Mouse (Mus musculus): ENCODE measurements around the gene 4933424G06Rik. TPM values are rescaled to one million over a fixed set of nuclear protein-coding genes. Genes with fewer than 3 reads are reported as not detected.

4933424G06Rik gene
- polyA plus RNA-seq, 1 experiment from 2014 or later: 0.51 TPM

GRCm38 (mm10) chr1:36759076-36759475 is 49.1 kb downstream of the 4933424G06Rik start:
- Histone ChIP-seq H3K4me1 (ENCODE audit: control insufficient read depth, insufficient read depth, low read length) (no peaks in the 10 kb centered on the region), H3K27ac (replicated peaks; ENCODE audit: low read depth, low read length) (no peak overlapping the region), H3K9me3 (ENCODE audit: control insufficient read depth, low read length) (no peaks in the 10 kb centered on the region), H3K9ac (replicated peaks; ENCODE audit: low read length) (no peak overlapping the region), H3K4me3 (replicated peaks; ENCODE audit: low read depth, low read length) (no peak overlapping the region), H3K4me2 (ENCODE audit: low read length) (no peak overlapping the region), H3K27me3 (ENCODE audit: control insufficient read depth, insufficient read depth, low read length) (no peaks in the 10 kb centered on the region), H3K36me3 (ENCODE audit: control insufficient read depth, insufficient read depth, low read length) (no peaks in the 10 kb centered on the region)
- DNase-seq (no peak), ATAC-seq (ENCODE audit: low FRiP score, low TSS enrichment) (no peak)
- 87% methylated on average over 18 of the region's 18 CpGs for WGBS

GRCm38 (mm10) chr1:36760401-36760800 is 50.5 kb downstream of the 4933424G06Rik start:
- H3K27me3 ChIP-seq (ENCODE audit: control insufficient read depth, insufficient read depth, low read length): no peaks in the 10 kb centered on the region
- ATAC-seq (ENCODE audit: low FRiP score, low TSS enrichment) (no peak), DNase-seq (no peak)
- no peak overlapping the region for H3K27ac ChIP-seq (replicated peaks; ENCODE audit: low read depth, low read length)
- H3K4me1 ChIP-seq (ENCODE audit: control insufficient read depth, insufficient read depth, low read length): no peaks in the 10 kb centered on the region
- H3K4me2 ChIP-seq (ENCODE audit: low read length): no peak overlapping the region
- no peaks in the 10 kb centered on the region for H3K9me3 ChIP-seq (ENCODE audit: control insufficient read depth, low read length)
- no peak overlapping the region for H3K9ac ChIP-seq (replicated peaks; ENCODE audit: low read length)
- H3K4me3 ChIP-seq (replicated peaks; ENCODE audit: low read depth, low read length): no peak overlapping the region
- 86% methylated on average over 9 of the region's 9 CpGs for WGBS
- no peaks in the 10 kb centered on the region for H3K36me3 ChIP-seq (ENCODE audit: control insufficient read depth, insufficient read depth, low read length)

- Histone ChIP-seq H3K4me2 (ENCODE audit: low read length) (no peak overlapping the region), H3K4me1 (ENCODE audit: control insufficient read depth, insufficient read depth, low read length) (no peaks in the 10 kb centered on the region), H3K9me3 (ENCODE audit: control insufficient read depth, low read length) (no peaks in the 10 kb centered on the region), H3K27ac (replicated peaks; ENCODE audit: low read depth, low read length) (no peak overlapping the region), H3K36me3 (ENCODE audit: control insufficient read depth, insufficient read depth, low read length) (no peaks in the 10 kb centered on the region), H3K27me3 (ENCODE audit: control insufficient read depth, insufficient read depth, low read length) (no peaks in the 10 kb centered on the region), H3K9ac (replicated peaks; ENCODE audit: low read length) (no peak overlapping the region), H3K4me3 (replicated peaks; ENCODE audit: low read depth, low read length) (no peak overlapping the region)
- no peak for ATAC-seq (ENCODE audit: low FRiP score, low TSS enrichment)
- DNase-seq: no peak
- WGBS: 90% methylated on average over 8 of the region's 8 CpGs
Measured at GRCm38 (mm10) chr1:36761061-36761460, 51.1 kb downstream of the 4933424G06Rik start.

- Histone ChIP-seq H3K9ac (replicated peaks; ENCODE audit: low read length) (no peak within 1 kb of the TSS), H3K27ac (replicated peaks; ENCODE audit: low read depth, low read length) (no peak within 1 kb of the TSS), H3K4me2 (ENCODE audit: low read length) (no peak within 1 kb of the TSS), H3K4me3 (replicated peaks; ENCODE audit: low read depth, low read length) (no peak within 1 kb of the TSS), H3K4me1 (ENCODE audit: control insufficient read depth, insufficient read depth, low read length) (no peaks in the 10 kb centered on the region), H3K9me3 (ENCODE audit: control insufficient read depth, low read length) (no peaks in the 10 kb centered on the region), H3K27me3 (ENCODE audit: control insufficient read depth, insufficient read depth, low read length) (no peaks in the 10 kb centered on the region), H3K36me3 (ENCODE audit: control insufficient read depth, insufficient read depth, low read length) (no peaks in the 10 kb centered on the region)
- WGBS: 87% methylated on average over 11 of the region's 11 CpGs
- ATAC-seq (ENCODE audit: low FRiP score, low TSS enrichment) (no peak), DNase-seq (no peak)
Measured at GRCm38 (mm10) chr1:36761568-36761967, 51.6 kb downstream of the 4933424G06Rik start, which contains the start of gene Zap70. Zap70 (plus strand) TSS chr1:36761798.

- Histone ChIP-seq H3K36me3 (ENCODE audit: control insufficient read depth, insufficient read depth, low read length) (no peaks in the 10 kb centered on the region), H3K27ac (replicated peaks; ENCODE audit: low read depth, low read length) (no peak overlapping the region), H3K4me3 (replicated peaks; ENCODE audit: low read depth, low read length) (no peak overlapping the region), H3K27me3 (ENCODE audit: control insufficient read depth, insufficient read depth, low read length) (no peaks in the 10 kb centered on the region), H3K9ac (replicated peaks; ENCODE audit: low read length) (no peak overlapping the region), H3K9me3 (ENCODE audit: control insufficient read depth, low read length) (no peaks in the 10 kb centered on the region), H3K4me2 (ENCODE audit: low read length) (no peak overlapping the region), H3K4me1 (ENCODE audit: control insufficient read depth, insufficient read depth, low read length) (no peaks in the 10 kb centered on the region)
- WGBS: 76% methylated on average over 4 of the region's 4 CpGs
- no peak for DNase-seq
- ATAC-seq (ENCODE audit: low FRiP score, low TSS enrichment): no peak
Measured at GRCm38 (mm10) chr1:36766431-36767205, 56.7 kb downstream of the 4933424G06Rik start.

GRCm38 (mm10) chr1:36767321-36767720 is 57.4 kb downstream of the 4933424G06Rik start:
- no peak for ATAC-seq (ENCODE audit: low FRiP score, low TSS enrichment)

GRCm38 (mm10) chr1:36768786-36769185 is 58.8 kb downstream of the 4933424G06Rik start:
- WGBS: 76% methylated on average over 5 of the region's 5 CpGs
- Histone ChIP-seq H3K36me3 (ENCODE audit: control insufficient read depth, insufficient read depth, low read length) (no peaks in the 10 kb centered on the region), H3K4me1 (ENCODE audit: control insufficient read depth, insufficient read depth, low read length) (no peaks in the 10 kb centered on the region), H3K9me3 (ENCODE audit: control insufficient read depth, low read length) (no peaks in the 10 kb centered on the region), H3K9ac (replicated peaks; ENCODE audit: low read length) (no peak overlapping the region), H3K4me3 (replicated peaks; ENCODE audit: low read depth, low read length) (no peak overlapping the region), H3K4me2 (ENCODE audit: low read length) (no peak overlapping the region), H3K27ac (replicated peaks; ENCODE audit: low read depth, low read length) (no peak overlapping the region), H3K27me3 (ENCODE audit: control insufficient read depth, insufficient read depth, low read length) (no peaks in the 10 kb centered on the region)
- ATAC-seq (ENCODE audit: low FRiP score, low TSS enrichment): no peak
- DNase-seq: no peak

More at GRCm38 (mm10) chr1:36767321-36767720, 57.4 kb downstream of the 4933424G06Rik start:
- H3K9me3 ChIP-seq (ENCODE audit: control insufficient read depth, low read length): no peaks in the 10 kb centered on the region
- H3K36me3 ChIP-seq (ENCODE audit: control insufficient read depth, insufficient read depth, low read length): no peaks in the 10 kb centered on the region
- WGBS: 60% methylated on average over 10 of the region's 10 CpGs
- H3K4me3 ChIP-seq (replicated peaks; ENCODE audit: low read depth, low read length): no peak overlapping the region
- H3K27ac ChIP-seq (replicated peaks; ENCODE audit: low read depth, low read length): no peak overlapping the region
- DNase-seq: no peak
- H3K9ac ChIP-seq (replicated peaks; ENCODE audit: low read length): no peak overlapping the region
- no peak overlapping the region for H3K4me2 ChIP-seq (ENCODE audit: low read length)
- no peaks in the 10 kb centered on the region for H3K27me3 ChIP-seq (ENCODE audit: control insufficient read depth, insufficient read depth, low read length)
- no peaks in the 10 kb centered on the region for H3K4me1 ChIP-seq (ENCODE audit: control insufficient read depth, insufficient read depth, low read length)

- H3K4me2 ChIP-seq (ENCODE audit: low read length): no peak overlapping the region
- no peak overlapping the region for H3K4me3 ChIP-seq (replicated peaks; ENCODE audit: low read depth, low read length)
- no peaks in the 10 kb centered on the region for H3K4me1 ChIP-seq (ENCODE audit: control insufficient read depth, insufficient read depth, low read length)
- no peak for ATAC-seq (ENCODE audit: low FRiP score, low TSS enrichment)
- no peaks in the 10 kb centered on the region for H3K36me3 ChIP-seq (ENCODE audit: control insufficient read depth, insufficient read depth, low read length)
- H3K9ac ChIP-seq (replicated peaks; ENCODE audit: low read length): no peak overlapping the region
- 90% methylated on average over 1 of the region's 1 CpGs for WGBS
- no peaks in the 10 kb centered on the region for H3K27me3 ChIP-seq (ENCODE audit: control insufficient read depth, insufficient read depth, low read length)
- DNase-seq: no peak
- no peaks in the 10 kb centered on the region for H3K9me3 ChIP-seq (ENCODE audit: control insufficient read depth, low read length)
- no peak overlapping the region for H3K27ac ChIP-seq (replicated peaks; ENCODE audit: low read depth, low read length)
Measured at GRCm38 (mm10) chr1:36769951-36770350, 60.0 kb downstream of the 4933424G06Rik start.

- no peak for DNase-seq
- no peaks in the 10 kb centered on the region for H3K9me3 ChIP-seq (ENCODE audit: control insufficient read depth, low read length)
- no peak overlapping the region for H3K27ac ChIP-seq (replicated peaks; ENCODE audit: low read depth, low read length)
- WGBS: 16% methylated on average over 27 of the region's 27 CpGs
- H3K9ac ChIP-seq (replicated peaks; ENCODE audit: low read length): no peak overlapping the region; the same call in 1 of the 2 replicates
- H3K36me3 ChIP-seq (ENCODE audit: control insufficient read depth, insufficient read depth, low read length): no peaks in the 10 kb centered on the region
- no peaks in the 10 kb centered on the region for H3K27me3 ChIP-seq (ENCODE audit: control insufficient read depth, insufficient read depth, low read length)
- no peaks in the 10 kb centered on the region for H3K4me1 ChIP-seq (ENCODE audit: control insufficient read depth, insufficient read depth, low read length)
- peak overlapping the region; percentile 37 for H3K4me2 ChIP-seq (ENCODE audit: low read length)
- peak overlapping the region; percentile 10; the same call in 1 of the 2 replicates for H3K4me3 ChIP-seq (replicated peaks; ENCODE audit: low read depth, low read length)
- no peak for ATAC-seq (ENCODE audit: low FRiP score, low TSS enrichment)
Measured at GRCm38 (mm10) chr1:36770998-36771397, 61.0 kb downstream of the 4933424G06Rik start.

Measured in midbrain, embryonic 14.5 days (tissue).